Mouse (Mus musculus): Measurements from ENCODE around the gene Tnpo1. TPM values are rescaled to one million over a fixed set of nuclear protein-coding genes. Genes with fewer than 3 reads are reported as not detected.

The Tnpo1 gene
- polyA plus RNA-seq (2017; shearing (Covaris generic)): 80.6 TPM

DNA sequence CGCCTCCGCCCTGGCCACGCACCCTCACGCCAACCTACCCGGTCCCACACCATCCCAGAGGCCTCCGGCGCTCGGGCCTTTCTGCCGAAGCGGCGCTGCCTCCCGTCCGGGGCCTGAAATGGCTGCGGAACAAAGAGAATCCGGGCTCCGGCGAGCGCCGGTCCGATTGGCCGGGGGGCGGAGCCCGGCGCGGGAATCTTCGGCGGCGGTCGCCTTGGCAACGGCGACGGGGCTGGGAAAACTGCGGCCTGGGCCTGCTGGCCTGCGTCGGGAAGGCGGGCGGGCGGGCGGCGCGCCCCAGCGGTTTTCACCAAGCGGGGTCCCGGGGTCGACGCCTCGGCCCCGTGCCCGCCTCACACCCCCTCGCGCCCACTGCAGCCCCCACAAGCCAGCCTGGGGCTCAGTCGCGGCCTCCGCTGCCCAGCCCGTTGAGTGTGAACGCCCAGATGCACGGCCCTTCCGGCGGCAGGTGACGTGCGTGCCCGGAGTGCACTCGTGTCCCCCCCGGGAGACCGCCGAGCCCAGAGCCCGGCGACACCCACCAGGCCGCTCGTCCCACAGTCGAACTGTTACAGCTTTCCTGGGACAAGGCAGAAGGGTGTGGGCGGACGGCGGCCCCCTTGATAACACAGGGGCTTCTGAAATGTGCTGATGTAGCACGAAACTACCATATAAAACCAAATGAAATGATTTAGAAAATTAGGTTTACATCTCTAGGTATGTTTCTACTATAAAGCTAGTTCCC is at the start of gene Tnpo1:
Gene Tnpo1, minus strand, starts transcription at position 172 of the 745 bp plus-strand sequence.

DNA sequence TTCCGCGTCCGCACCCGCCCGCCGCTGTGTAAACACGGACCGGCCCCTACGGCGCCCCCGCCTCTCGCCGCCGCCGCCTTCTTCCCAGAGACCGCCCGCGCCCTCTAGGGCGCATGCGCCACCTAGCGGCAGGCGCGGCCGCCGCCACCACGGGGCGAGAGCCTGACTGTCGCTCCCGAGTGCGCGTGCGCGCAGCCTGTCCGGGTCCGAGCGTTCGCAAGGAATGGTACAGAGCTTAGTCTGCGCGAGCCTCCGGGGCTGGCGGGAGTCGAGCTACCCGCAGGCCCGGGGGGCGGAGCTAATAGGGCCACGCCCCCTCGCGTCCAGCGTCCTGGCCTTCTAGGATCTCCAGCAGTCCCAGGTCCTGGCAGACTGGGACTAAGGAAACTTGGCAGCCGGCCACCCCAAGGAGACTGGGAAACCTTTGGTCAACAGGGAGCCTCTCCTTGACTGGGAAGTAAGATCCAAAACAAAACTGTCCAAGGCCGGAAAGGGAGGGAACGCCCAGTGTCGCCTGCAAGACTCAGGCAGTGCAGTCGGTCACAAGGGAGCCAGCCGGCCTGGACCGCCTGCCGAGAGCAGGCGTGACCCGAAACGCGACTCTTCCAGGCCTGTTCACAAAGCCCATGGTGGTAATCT is 110.9 kb downstream of the Tnpo1 start, which contains the start of gene Fcho2:
Gene Fcho2, minus strand, starts transcription at position 303 of the 639 bp plus-strand sequence.

Other genes with a start within 250 kb of the Tnpo1 start
- not detected for gene Tmem171, start 231.6 kb downstream of the Tnpo1 start, polyA plus RNA-seq (2017; shearing (Covaris generic))
- gene Fcho2, start 110.9 kb downstream of the Tnpo1 start, polyA plus RNA-seq (2017; shearing (Covaris generic)): 48.4 TPM
- not detected for gene 1700024P04Rik, start 58.2 kb upstream of the Tnpo1 start, polyA plus RNA-seq (2017; shearing (Covaris generic))

Measured in naive thymus-derived CD4-positive, alpha-beta T cell, adult 5 months (primary cell).